In genomic region chr7:68365711-68366110, GRCm38 (mm10) we compare ENCODE assay signal across 11 mouse cellular contexts.
DNase-seq lines count a peak whose midpoint lies in the region; ATAC-seq and TF ChIP-seq lines count a peak whose summit lies in the region.
"Had no signal": no experiment of that assay in that cellular context is flagged by ENCODE, and none has a peak within 500 bp of the region (broad histone marks: within the 10 kb centered on the region; RNA-seq: fewer than 3 reads in every experiment).

No protein-coding gene starts in this region.

- DNase-seq in cerebellum, adult 2 months = peak; percentile 39 to 55
- DNase-seq in cerebellum, adult 8-10 months = no peak
- peak; percentile 73 for DNase-seq in limb, embryonic 14.5 days (ENCODE audit: low spot score)
- DNase-seq in limb, embryonic 10.5 days (ENCODE audit: low spot score) = no peak
- peak; percentile 21 to 55 for DNase-seq in left cerebral cortex, postnatal 10 days (ENCODE audit: extremely low spot score in 1 of 2, low spot score in 2 of 2)
- DNase-seq in stomach, postnatal 0 days (ENCODE audit: low spot score) = peak; percentile 25
- DNase-seq in layer of hippocampus, adult 11-12 months (ENCODE audit: low spot score) = no peak
- DNase-seq in urinary bladder, postnatal 25 days (ENCODE audit: low spot score) = no peak
- DNase-seq: spleen, adult 18-20 months had no signal

- no peak overlapping the region for H3K9ac ChIP-seq in limb, embryonic 14.5 days (ENCODE audit: low read depth, low read length, severe bottlenecking)
- no peak overlapping the region for H3K9ac ChIP-seq in stomach, postnatal 0 days (ENCODE audit: low read length)
- H3K9ac ChIP-seq: liver, embryonic 14.5 days had no signal

- H3K27me3 ChIP-seq in cerebellum, adult 2 months (ENCODE audit: control insufficient read depth, insufficient read depth, low read length) = no peaks in the 10 kb centered on the region; the same call in 1 of the 2 replicates
- peaks cover 2% of the 10 kb centered on the region; the same call in 1 of the 2 replicates for H3K27me3 ChIP-seq in limb, embryonic 14.5 days (ENCODE audit: control insufficient read depth, insufficient read depth, low read length)
- H3K27me3 ChIP-seq in limb, embryonic 10.5 days (ENCODE audit: low read depth, poor library complexity, severe bottlenecking) = peaks cover 10% of the 10 kb centered on the region
- H3K27me3 ChIP-seq in stomach, postnatal 0 days (ENCODE audit: control insufficient read depth, insufficient read depth, low read length) = no peaks in the 10 kb centered on the region

- WGBS in cerebellum, adult 2 months = 8% methylated on average over 9 of the region's 9 CpGs
- WGBS in limb, embryonic 14.5 days = 51% methylated on average over 9 of the region's 9 CpGs
- 89% methylated on average over 9 of the region's 9 CpGs for WGBS in limb, embryonic 10.5 days
- WGBS in stomach, postnatal 0 days = 79% methylated on average over 9 of the region's 9 CpGs

- H3K4me2 ChIP-seq in limb, embryonic 14.5 days (replicated peaks; ENCODE audit: low read depth, low read length, severe bottlenecking) = no peak overlapping the region
- H3K4me2 ChIP-seq in stomach, postnatal 0 days (replicated peaks; ENCODE audit: low read depth) = no peak overlapping the region

- intact Hi-C loops in left cerebral cortex, postnatal 10 days (cut with DNase I) = no loop called here

- peak; percentile 21; the same call in 1 of the 2 replicates for ATAC-seq in limb, embryonic 14.5 days (ENCODE audit: low FRiP score, low read depth)
- ATAC-seq in stomach, postnatal 0 days (ENCODE audit: low FRiP score, low TSS enrichment) = no peak

- no peak overlapping the region for H3K27ac ChIP-seq in cerebellum, adult 2 months (ENCODE audit: insufficient read depth, low read length)
- H3K27ac ChIP-seq in limb, embryonic 14.5 days (replicated peaks; ENCODE audit: low read depth, low read length) = no peak overlapping the region
- no peak overlapping the region for H3K27ac ChIP-seq in limb, embryonic 10.5 days
- no peak overlapping the region for H3K27ac ChIP-seq in stomach, postnatal 0 days (replicated peaks)
- H3K27ac ChIP-seq: kidney, postnatal 0 days; liver, embryonic 14.5 days had no signal

- no peak for TF ChIP-seq EP300 in stomach, postnatal 0 days (optimal IDR thresholded peaks at IDR 0.05)

- H3K4me1 ChIP-seq in cerebellum, adult 2 months (ENCODE audit: control insufficient read depth, insufficient read depth, low read length) = no peaks in the 10 kb centered on the region; the same call in 1 of the 2 replicates
- H3K4me1 ChIP-seq in limb, embryonic 14.5 days (ENCODE audit: control insufficient read depth, insufficient read depth, low read length) = no peaks in the 10 kb centered on the region
- peaks cover 23% of the 10 kb centered on the region for H3K4me1 ChIP-seq in limb, embryonic 10.5 days
- no peaks in the 10 kb centered on the region for H3K4me1 ChIP-seq in stomach, postnatal 0 days (replicated peaks; ENCODE audit: control insufficient read depth, insufficient read depth)

- TF ChIP-seq POLR2A in cerebellum, adult 2 months (IDR thresholded peaks at IDR 0.05; ENCODE audit: borderline replicate concordance, insufficient read depth, low read length) = no peak
- TF ChIP-seq POLR2A in limb, embryonic 14.5 days (IDR thresholded peaks at IDR 0.05; ENCODE audit: borderline replicate concordance, extremely low read depth, insufficient read depth, insufficient read length) = no peak

- H3K36me3 ChIP-seq in limb, embryonic 14.5 days (ENCODE audit: control insufficient read depth, insufficient read depth, low read length) = no peaks in the 10 kb centered on the region
- H3K36me3 ChIP-seq in limb, embryonic 10.5 days = no peaks in the 10 kb centered on the region
- H3K36me3 ChIP-seq in stomach, postnatal 0 days (ENCODE audit: control insufficient read depth, insufficient read depth, low read length) = no peaks in the 10 kb centered on the region

- no peak for TF ChIP-seq CTCF in cerebellum, adult 2 months (IDR thresholded peaks at IDR 0.05; ENCODE audit: borderline replicate concordance, insufficient read depth, low read depth, low read length)
- no peak for TF ChIP-seq CTCF in stomach, postnatal 0 days (IDR thresholded peaks at IDR 0.05; ENCODE audit: low read depth)

- no peaks in the 10 kb centered on the region for H3K9me3 ChIP-seq in limb, embryonic 14.5 days (ENCODE audit: control insufficient read depth, low read length)
- H3K9me3 ChIP-seq in limb, embryonic 10.5 days (replicated peaks) = no peaks in the 10 kb centered on the region
- no peaks in the 10 kb centered on the region for H3K9me3 ChIP-seq in stomach, postnatal 0 days (ENCODE audit: control insufficient read depth, low read length)

- H3K4me3 ChIP-seq in cerebellum, adult 2 months (replicated peaks; ENCODE audit: insufficient read depth, low read depth, low read length) = no peak overlapping the region
- no peak overlapping the region for H3K4me3 ChIP-seq in limb, embryonic 14.5 days (replicated peaks; ENCODE audit: low read length)
- no peak overlapping the region for H3K4me3 ChIP-seq in limb, embryonic 10.5 days
- no peak overlapping the region for H3K4me3 ChIP-seq in stomach, postnatal 0 days (ENCODE audit: low read depth, low read length)

Comparison
In these comparisons a context has a peak if more than half of its experiments do, and no peak if none do; other contexts are left out.
1. DNase-seq: peak in cerebellum, adult 2 months (2 of 2), limb, embryonic 14.5 days (single experiment), left cerebral cortex, postnatal 10 days (2 of 2) and stomach, postnatal 0 days (single experiment); none in cerebellum, adult 8-10 months (single experiment), limb, embryonic 10.5 days (single experiment), layer of hippocampus, adult 11-12 months (single experiment) and urinary bladder, postnatal 25 days (single experiment).